Mouse (Mus musculus) thymus, postnatal 14 days (tissue): Measurements from ENCODE around the gene Synpo2l.

Experiments used
- DNase-seq: peaks from one replicate; pipeline ENCODE4 v3.0.0; 2021

The Synpo2l gene

GRCm38 (mm10) chr14:20677906-20678305, 9.8 kb upstream of the Synpo2l start:
- DNase-seq: no peak

GRCm38 (mm10) chr14:20674064-20674833, 6.1 kb upstream of the Synpo2l start, which contains the start of gene Sec24c:
Gene Sec24c (plus strand): TSS chr14:20674308.
- DNase-seq: peak; percentile 98

GRCm38 (mm10) chr14:20673735-20674063, 5.5 kb upstream of the Synpo2l start:
- no peak for DNase-seq

GRCm38 (mm10) chr14:20672990-20673389, 4.8 kb upstream of the Synpo2l start:
- DNase-seq: peak; percentile 50

GRCm38 (mm10) chr14:20667469-20667868, 685 bp downstream of the Synpo2l start:
- no peak for DNase-seq

- no peak for DNase-seq
These were observed 3.7 kb downstream of the Synpo2l start for GRCm38 (mm10) chr14:20664436-20664835.

- no peak for DNase-seq
These were observed 4.6 kb downstream of the Synpo2l start for GRCm38 (mm10) chr14:20663601-20664000.

GRCm38 (mm10) chr14:20662740-20663139, 5.4 kb downstream of the Synpo2l start:
- no peak for DNase-seq

- no peak for DNase-seq
These were observed 6.4 kb downstream of the Synpo2l start for GRCm38 (mm10) chr14:20661661-20662331.

GRCm38 (mm10) chr14:20660827-20661660, 7.1 kb downstream of the Synpo2l start:
- DNase-seq: peak; percentile 94

- no peak for DNase-seq
These were observed 8.5 kb downstream of the Synpo2l start for GRCm38 (mm10) chr14:20659687-20660086.

GRCm38 (mm10) chr14:20658902-20659301, 9.3 kb downstream of the Synpo2l start:
- no peak for DNase-seq

GRCm38 (mm10) chr14:20658326-20658725, 9.8 kb downstream of the Synpo2l start:
- peak; percentile 46 for DNase-seq

GRCm38 (mm10) chr14:20656361-20656760, 11.8 kb downstream of the Synpo2l start, which contains the start of gene Myoz1:
Gene Myoz1 (minus strand): TSS chr14:20656540.
- DNase-seq: no peak

- no peak for DNase-seq
These were observed 12.4 kb downstream of the Synpo2l start for GRCm38 (mm10) chr14:20655731-20656130.

GRCm38 (mm10) chr14:20654690-20655421, 13.3 kb downstream of the Synpo2l start:
- no peak for DNase-seq

GRCm38 (mm10) chr14:20651722-20652256, 16.4 kb downstream of the Synpo2l start:
- DNase-seq: no peak

GRCm38 (mm10) chr14:20651000-20651399, 17.2 kb downstream of the Synpo2l start:
- DNase-seq: no peak

GRCm38 (mm10) chr14:20646381-20646780, 21.8 kb downstream of the Synpo2l start:
- DNase-seq: no peak

- no peak for DNase-seq
These were observed 22.6 kb downstream of the Synpo2l start for GRCm38 (mm10) chr14:20645547-20645946.

GRCm38 (mm10) chr14:20641438-20641875, 26.7 kb downstream of the Synpo2l start:
- no peak for DNase-seq
